Mouse (Mus musculus) bone marrow macrophage, adult 2 months (primary cell): ENCODE data around the gene Znrd1as. TPM values are rescaled to one million over a fixed set of nuclear protein-coding genes. Genes with fewer than 3 reads are reported as not detected.

Source experiments
- H3K27ac ChIP-seq: 2 replicates; pipeline ENCODE4 v1.5.1; 2012; ENCODE audit warnings: low read depth, low read length; ENCODE audit not compliant: insufficient read depth
- H3K4me1 ChIP-seq: 2 replicates; pipeline ENCODE4 v1.6.1; 2012; ENCODE audit warnings: low read length; ENCODE audit not compliant: control insufficient read depth, insufficient read depth
- H3K4me3 ChIP-seq: 2 replicates; pipeline ENCODE4 v1.5.1; 2012; ENCODE audit warnings: mild to moderate bottlenecking, low read length, moderate library complexity; ENCODE audit not compliant: insufficient read depth
- CTCF ChIP-seq: IDR thresholded peaks from 2 replicates; pipeline ENCODE4 v1.5.1; 2012; ENCODE audit warnings: low read depth, mild to moderate bottlenecking, low read length, moderate library complexity
- POLR2A ChIP-seq: IDR thresholded peaks from 2 replicates; pipeline ENCODE4 v1.6.1; 2012; ENCODE audit warnings: mild to moderate bottlenecking, low read depth, low read length, borderline replicate concordance
- polyA plus RNA-seq: library from polyadenylated mRNA; stranded (reverse); fragments of >200 nt; gene quantifications from 2 replicates; pipeline ENCODE4 v1.2.4, GENCODE M21; 2012; ENCODE audit not compliant: missing spikeins, insufficient read depth, insufficient read length

Znrd1as gene
- polyA plus RNA-seq, 1 experiment = 10.4 TPM

GRCm38 (mm10) chr17:36948286-36948685, 10.1 kb upstream of the Znrd1as start:
- TF ChIP-seq CTCF (no peak), POLR2A (no peak)

GRCm38 (mm10) chr17:36949265-36949664, 9.1 kb upstream of the Znrd1as start:
- Histone ChIP-seq H3K4me3 (no peak overlapping the region), H3K4me1 (peaks cover 12% of the 10 kb centered on the region), H3K27ac (no peak overlapping the region)
- TF ChIP-seq CTCF (no peak), POLR2A (no peak)

More at GRCm38 (mm10) chr17:36948286-36948685, 10.1 kb upstream of the Znrd1as start:
- Histone ChIP-seq H3K27ac (no peak overlapping the region), H3K4me1 (peaks cover 12% of the 10 kb centered on the region), H3K4me3 (no peak overlapping the region)

GRCm38 (mm10) chr17:36950981-36951947, 7.1 kb upstream of the Znrd1as start, which contains the start of gene Ppp1r11:
TSS of gene Ppp1r11 (minus strand) at chr17:36951741.
- TF ChIP-seq POLR2A (peak; percentile 9; the same call in 1 of the 2 replicates), CTCF (no peak)
- Histone ChIP-seq H3K4me1 (peaks cover 12% of the 10 kb centered on the region), H3K27ac (peak within 1 kb of the TSS; percentile 21; the same call in 1 of the 2 replicates), H3K4me3 (peak within 1 kb of the TSS; percentile 77)

- H3K4me3 ChIP-seq = no peak overlapping the region
- H3K4me1 ChIP-seq = peaks cover 13% of the 10 kb centered on the region
- TF ChIP-seq POLR2A (no peak), CTCF (no peak)
- no peak overlapping the region for H3K27ac ChIP-seq
These were observed 5.8 kb upstream of the Znrd1as start for GRCm38 (mm10) chr17:36952631-36953030.

GRCm38 (mm10) chr17:36953062-36953461, 5.3 kb upstream of the Znrd1as start:
- TF ChIP-seq POLR2A (no peak), CTCF (no peak)
- H3K4me3 ChIP-seq = no peak overlapping the region

GRCm38 (mm10) chr17:36958884-36959283, 492 bp downstream of the Znrd1as start:
- peaks cover 4% of the 10 kb centered on the region for H3K4me1 ChIP-seq
- no peak for TF ChIP-seq POLR2A
- TF ChIP-seq CTCF = no peak
- peak overlapping the region; percentile 25 for H3K27ac ChIP-seq
- peak overlapping the region; percentile 92 for H3K4me3 ChIP-seq

More at GRCm38 (mm10) chr17:36953062-36953461, 5.3 kb upstream of the Znrd1as start:
- Histone ChIP-seq H3K4me1 (peaks cover 11% of the 10 kb centered on the region), H3K27ac (no peak overlapping the region)

GRCm38 (mm10) chr17:36961125-36961524, 2.7 kb downstream of the Znrd1as start:
- H3K27ac ChIP-seq = no peak overlapping the region
- H3K4me1 ChIP-seq = peaks cover 4% of the 10 kb centered on the region
- no peak overlapping the region for H3K4me3 ChIP-seq
- TF ChIP-seq POLR2A (no peak), CTCF (no peak)

- peaks cover 19% of the 10 kb centered on the region for H3K4me1 ChIP-seq
- no peak for TF ChIP-seq CTCF
- H3K27ac ChIP-seq = no peak overlapping the region
- no peak overlapping the region for H3K4me3 ChIP-seq
These were observed 8.5 kb downstream of the Znrd1as start for GRCm38 (mm10) chr17:36966875-36967274.

- TF ChIP-seq CTCF (no peak), POLR2A (no peak)
- Histone ChIP-seq H3K4me3 (no peak overlapping the region), H3K27ac (no peak overlapping the region), H3K4me1 (peaks cover 19% of the 10 kb centered on the region)
These were observed 12.0 kb downstream of the Znrd1as start for GRCm38 (mm10) chr17:36970316-36970890.

GRCm38 (mm10) chr17:36971172-36971850, 12.9 kb downstream of the Znrd1as start:
- TF ChIP-seq POLR2A = no peak
- TF ChIP-seq CTCF = no peak
- no peak overlapping the region for H3K27ac ChIP-seq
- peaks cover 17% of the 10 kb centered on the region for H3K4me1 ChIP-seq
- no peak overlapping the region for H3K4me3 ChIP-seq
